Mouse (Mus musculus): ENCODE results near the gene Gpank1. TPM values are rescaled to one million over a fixed set of nuclear protein-coding genes. Genes with fewer than 3 reads are reported as not detected.

Gene Gpank1
- polyA plus RNA-seq (2014; fragmentation: Nextera tagmentation; extraction: Ambion mirVana): 24.6 and 26.4 TPM in 2 replicates

- DNase-seq (ENCODE audit: low spot score) (peak; percentile 99), ATAC-seq (replicated peaks; ENCODE audit: insufficient number of reproducible peaks, low FRiP score, low TSS enrichment, low read depth) (peak; percentile 94)
- Histone ChIP-seq H3K4me2 (ENCODE audit: low read depth, low read length) (peak within 1 kb of the TSS; percentile 92), H3K9me3 (replicated peaks; ENCODE audit: control insufficient read depth, low read length) (no peaks in the 10 kb centered on the region), H3K36me3 (replicated peaks; ENCODE audit: control insufficient read depth, insufficient read depth, low read depth, low read length) (peaks cover 18% of the 10 kb centered on the region), H3K4me3 (ENCODE audit: low read depth, low read length) (peak within 1 kb of the TSS; percentile 89), H3K4me1 (ENCODE audit: control insufficient read depth, insufficient read depth, low read length) (peaks cover 4% of the 10 kb centered on the region; the same call in 1 of the 2 replicates), H3K9ac (replicated peaks; ENCODE audit: low read length) (peak within 1 kb of the TSS; percentile 83), H3K27me3 (ENCODE audit: control insufficient read depth, insufficient read depth, low read length) (no peaks in the 10 kb centered on the region), H3K27ac (replicated peaks; ENCODE audit: low read depth, low read length) (peak within 1 kb of the TSS; percentile 77)
- WGBS: under 1% methylated on average over 49 of the region's 50 CpGs
Observed at GRCm38 (mm10) chr17:35121143-35121799, at the start of gene Gpank1. Gene Gpank1, plus strand, starts transcription at chr17:35121455.

GRCm38 (mm10) chr17:35074097-35074496 is 47.2 kb upstream of the Gpank1 start:
- WGBS: 49% methylated on average over 16 of the region's 17 CpGs
- no peaks in the 10 kb centered on the region for H3K36me3 ChIP-seq (replicated peaks; ENCODE audit: control insufficient read depth, insufficient read depth, low read depth, low read length)
- H3K27me3 ChIP-seq (ENCODE audit: control insufficient read depth, insufficient read depth, low read length): no peaks in the 10 kb centered on the region
- H3K4me3 ChIP-seq (ENCODE audit: low read depth, low read length): no peak overlapping the region
- H3K9ac ChIP-seq (replicated peaks; ENCODE audit: low read length): no peak overlapping the region
- ATAC-seq (replicated peaks; ENCODE audit: insufficient number of reproducible peaks, low FRiP score, low TSS enrichment, low read depth) (no peak), DNase-seq (ENCODE audit: low spot score) (no peak)
- no peak overlapping the region for H3K4me2 ChIP-seq (ENCODE audit: low read depth, low read length)
- H3K27ac ChIP-seq (replicated peaks; ENCODE audit: low read depth, low read length): no peak overlapping the region
- no peaks in the 10 kb centered on the region for H3K9me3 ChIP-seq (replicated peaks; ENCODE audit: control insufficient read depth, low read length)
- peaks cover 9% of the 10 kb centered on the region for H3K4me1 ChIP-seq (ENCODE audit: control insufficient read depth, insufficient read depth, low read length)

- H3K27me3 ChIP-seq (ENCODE audit: control insufficient read depth, insufficient read depth, low read length): no peaks in the 10 kb centered on the region
- H3K4me1 ChIP-seq (ENCODE audit: control insufficient read depth, insufficient read depth, low read length): peaks cover 9% of the 10 kb centered on the region
- H3K4me3 ChIP-seq (ENCODE audit: low read depth, low read length): no peak within 1 kb of the TSS
- H3K9ac ChIP-seq (replicated peaks; ENCODE audit: low read length): peak within 1 kb of the TSS; percentile 26
- 15% methylated on average over 10 of the region's 10 CpGs for WGBS
- DNase-seq (ENCODE audit: low spot score) (peak; percentile 43), ATAC-seq (replicated peaks; ENCODE audit: insufficient number of reproducible peaks, low FRiP score, low TSS enrichment, low read depth) (no peak)
- H3K9me3 ChIP-seq (replicated peaks; ENCODE audit: control insufficient read depth, low read length): no peaks in the 10 kb centered on the region
- H3K4me2 ChIP-seq (ENCODE audit: low read depth, low read length): peak within 1 kb of the TSS; percentile 7; the same call in 1 of the 2 replicates
- no peak within 1 kb of the TSS for H3K27ac ChIP-seq (replicated peaks; ENCODE audit: low read depth, low read length)
- no peaks in the 10 kb centered on the region for H3K36me3 ChIP-seq (replicated peaks; ENCODE audit: control insufficient read depth, insufficient read depth, low read depth, low read length)
Observed at GRCm38 (mm10) chr17:35076507-35077176, 44.6 kb upstream of the Gpank1 start, which contains the start of gene Ly6g6e. Gene Ly6g6e, plus strand, starts transcription at chr17:35076902.

GRCm38 (mm10) chr17:35077285-35077684 is 44.0 kb upstream of the Gpank1 start:
- DNase-seq (ENCODE audit: low spot score): no peak
- Histone ChIP-seq H3K4me1 (ENCODE audit: control insufficient read depth, insufficient read depth, low read length) (peaks cover 9% of the 10 kb centered on the region), H3K9ac (replicated peaks; ENCODE audit: low read length) (peak overlapping the region; percentile 6; the same call in 1 of the 2 replicates), H3K27ac (replicated peaks; ENCODE audit: low read depth, low read length) (no peak overlapping the region), H3K4me2 (ENCODE audit: low read depth, low read length) (no peak overlapping the region), H3K9me3 (replicated peaks; ENCODE audit: control insufficient read depth, low read length) (no peaks in the 10 kb centered on the region), H3K4me3 (ENCODE audit: low read depth, low read length) (no peak overlapping the region), H3K36me3 (replicated peaks; ENCODE audit: control insufficient read depth, insufficient read depth, low read depth, low read length) (no peaks in the 10 kb centered on the region), H3K27me3 (ENCODE audit: control insufficient read depth, insufficient read depth, low read length) (no peaks in the 10 kb centered on the region)
- WGBS: 50% methylated on average over 2 of the region's 2 CpGs
- ATAC-seq (replicated peaks; ENCODE audit: insufficient number of reproducible peaks, low FRiP score, low TSS enrichment, low read depth): no peak

GRCm38 (mm10) chr17:35077786-35078233 is 43.4 kb upstream of the Gpank1 start, which contains the start of gene Ly6g6d:
Gene Ly6g6d, minus strand, starts transcription at chr17:35078065.
- peaks cover 9% of the 10 kb centered on the region for H3K4me1 ChIP-seq (ENCODE audit: control insufficient read depth, insufficient read depth, low read length)
- H3K4me2 ChIP-seq (ENCODE audit: low read depth, low read length): peak within 1 kb of the TSS; percentile 7; the same call in 1 of the 2 replicates
- peak; percentile 58; the same call in 1 of the 2 replicates for ATAC-seq (replicated peaks; ENCODE audit: insufficient number of reproducible peaks, low FRiP score, low TSS enrichment, low read depth)
- DNase-seq (ENCODE audit: low spot score): no peak
- WGBS: 8% methylated on average over 14 of the region's 14 CpGs
- no peaks in the 10 kb centered on the region for H3K9me3 ChIP-seq (replicated peaks; ENCODE audit: control insufficient read depth, low read length)
- no peaks in the 10 kb centered on the region for H3K27me3 ChIP-seq (ENCODE audit: control insufficient read depth, insufficient read depth, low read length)
- H3K4me3 ChIP-seq (ENCODE audit: low read depth, low read length): no peak within 1 kb of the TSS
- H3K27ac ChIP-seq (replicated peaks; ENCODE audit: low read depth, low read length): no peak within 1 kb of the TSS
- H3K9ac ChIP-seq (replicated peaks; ENCODE audit: low read length): peak within 1 kb of the TSS; percentile 26
- H3K36me3 ChIP-seq (replicated peaks; ENCODE audit: control insufficient read depth, insufficient read depth, low read depth, low read length): no peaks in the 10 kb centered on the region

GRCm38 (mm10) chr17:35079778-35080177 is 41.5 kb upstream of the Gpank1 start:
- H3K4me3 ChIP-seq (ENCODE audit: low read depth, low read length): no peak overlapping the region
- H3K27ac ChIP-seq (replicated peaks; ENCODE audit: low read depth, low read length): no peak overlapping the region
- no peak for DNase-seq (ENCODE audit: low spot score)
- no peaks in the 10 kb centered on the region for H3K27me3 ChIP-seq (ENCODE audit: control insufficient read depth, insufficient read depth, low read length)
- H3K4me1 ChIP-seq (ENCODE audit: control insufficient read depth, insufficient read depth, low read length): peaks cover 9% of the 10 kb centered on the region
- no peaks in the 10 kb centered on the region for H3K9me3 ChIP-seq (replicated peaks; ENCODE audit: control insufficient read depth, low read length)
- no peak overlapping the region for H3K9ac ChIP-seq (replicated peaks; ENCODE audit: low read length)
- ATAC-seq (replicated peaks; ENCODE audit: insufficient number of reproducible peaks, low FRiP score, low TSS enrichment, low read depth): no peak
- no peak overlapping the region for H3K4me2 ChIP-seq (ENCODE audit: low read depth, low read length)
- 64% methylated on average over 9 of the region's 9 CpGs for WGBS
- no peaks in the 10 kb centered on the region for H3K36me3 ChIP-seq (replicated peaks; ENCODE audit: control insufficient read depth, insufficient read depth, low read depth, low read length)

GRCm38 (mm10) chr17:35080248-35080647 is 41.0 kb upstream of the Gpank1 start:
- H3K9me3 ChIP-seq (replicated peaks; ENCODE audit: control insufficient read depth, low read length): no peaks in the 10 kb centered on the region
- no peak overlapping the region for H3K4me2 ChIP-seq (ENCODE audit: low read depth, low read length)
- H3K4me1 ChIP-seq (ENCODE audit: control insufficient read depth, insufficient read depth, low read length): peaks cover 9% of the 10 kb centered on the region
- no peak overlapping the region for H3K27ac ChIP-seq (replicated peaks; ENCODE audit: low read depth, low read length)
- WGBS: 67% methylated on average over 6 of the region's 6 CpGs
- ATAC-seq (replicated peaks; ENCODE audit: insufficient number of reproducible peaks, low FRiP score, low TSS enrichment, low read depth) (no peak), DNase-seq (ENCODE audit: low spot score) (no peak)
- no peak overlapping the region for H3K4me3 ChIP-seq (ENCODE audit: low read depth, low read length)
- H3K36me3 ChIP-seq (replicated peaks; ENCODE audit: control insufficient read depth, insufficient read depth, low read depth, low read length): no peaks in the 10 kb centered on the region
- no peak overlapping the region for H3K9ac ChIP-seq (replicated peaks; ENCODE audit: low read length)
- no peaks in the 10 kb centered on the region for H3K27me3 ChIP-seq (ENCODE audit: control insufficient read depth, insufficient read depth, low read length)

GRCm38 (mm10) chr17:35080710-35081109 is 40.5 kb upstream of the Gpank1 start:
- DNase-seq (ENCODE audit: low spot score): no peak
- ATAC-seq (replicated peaks; ENCODE audit: insufficient number of reproducible peaks, low FRiP score, low TSS enrichment, low read depth): no peak
- WGBS: 66% methylated on average over 4 of the region's 4 CpGs

More at GRCm38 (mm10) chr17:35080710-35081109, 40.5 kb upstream of the Gpank1 start:
- Histone ChIP-seq H3K4me1 (ENCODE audit: control insufficient read depth, insufficient read depth, low read length) (peaks cover 9% of the 10 kb centered on the region), H3K4me2 (ENCODE audit: low read depth, low read length) (no peak overlapping the region), H3K9ac (replicated peaks; ENCODE audit: low read length) (no peak overlapping the region), H3K9me3 (replicated peaks; ENCODE audit: control insufficient read depth, low read length) (no peaks in the 10 kb centered on the region), H3K4me3 (ENCODE audit: low read depth, low read length) (no peak overlapping the region), H3K27me3 (ENCODE audit: control insufficient read depth, insufficient read depth, low read length) (no peaks in the 10 kb centered on the region), H3K36me3 (replicated peaks; ENCODE audit: control insufficient read depth, insufficient read depth, low read depth, low read length) (no peaks in the 10 kb centered on the region), H3K27ac (replicated peaks; ENCODE audit: low read depth, low read length) (no peak overlapping the region)

All from embryonic facial prominence, embryonic 11.5 days (tissue).